Mouse (Mus musculus): ENCODE measurements around the gene Mrln.
"Not testable (repeated sequence)": the region's sequence is repeated elsewhere in the genome, so short reads cannot be mapped to it uniquely, and the experiment has no call there.

The Mrln gene

DNA sequence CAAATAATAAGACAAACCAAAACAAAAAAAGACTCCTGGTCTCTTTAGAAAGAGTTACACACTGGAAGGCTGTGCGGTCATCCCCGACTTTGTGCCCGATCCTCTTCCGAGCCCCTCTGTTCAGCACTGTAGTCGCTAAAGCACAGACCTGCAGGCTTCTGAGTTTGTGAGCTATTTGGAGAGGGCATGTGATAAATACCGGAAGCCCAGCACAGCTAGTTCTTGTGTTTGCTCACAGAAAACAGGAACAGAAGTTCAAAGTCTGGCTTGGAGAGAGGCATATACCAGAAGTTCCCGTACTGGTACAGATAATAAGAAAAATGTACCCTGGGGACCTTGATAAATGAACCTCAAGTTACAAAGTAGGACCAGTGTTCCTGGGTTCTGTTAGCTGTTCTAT, 9.2 kb upstream of the Mrln start:
- no peak for DNase-seq (ENCODE audit: low spot score in 2 of 2)

DNA sequence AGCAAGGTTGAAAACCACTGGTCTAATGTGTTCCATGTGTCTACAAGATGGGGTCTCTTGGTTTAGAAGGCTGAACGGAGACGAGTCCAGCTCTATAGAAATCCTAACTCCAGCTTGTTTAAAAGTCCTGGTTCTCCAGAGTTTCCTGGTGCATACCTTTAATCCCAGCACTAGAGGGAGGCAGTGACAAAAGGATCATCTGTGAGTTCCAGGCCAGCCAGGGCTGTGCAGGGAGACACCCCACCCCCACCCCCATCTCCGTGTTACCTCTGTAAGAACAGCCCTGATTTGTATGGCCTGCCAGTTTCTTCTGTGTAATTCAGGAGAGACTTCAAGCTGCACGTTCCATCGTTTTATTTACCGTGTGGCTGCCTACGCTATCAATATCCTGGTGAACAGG, 8.7 kb upstream of the Mrln start:
- no peak for DNase-seq (ENCODE audit: low spot score in 2 of 2)

DNA sequence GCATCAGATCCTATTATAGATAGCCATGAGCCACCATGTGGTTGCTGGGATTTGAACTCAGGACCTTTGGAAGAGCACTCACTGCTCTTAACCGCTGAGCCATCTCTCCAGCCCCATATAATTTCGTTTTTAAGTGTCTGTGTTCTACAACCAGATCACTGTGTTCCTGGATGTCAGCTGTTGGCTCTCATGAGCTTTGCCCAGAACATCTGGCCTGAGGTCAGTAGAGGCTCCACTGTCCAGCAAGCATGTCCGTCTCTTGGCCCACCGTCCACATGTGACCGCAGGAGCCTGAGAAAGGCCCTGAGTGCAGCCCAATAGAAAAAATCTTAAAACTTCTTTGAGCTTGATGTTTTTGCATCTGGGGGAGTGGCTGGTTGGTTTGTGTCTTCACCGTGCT, 7.8 kb upstream of the Mrln start:
- no peak for DNase-seq (ENCODE audit: low spot score in 2 of 2)

DNA sequence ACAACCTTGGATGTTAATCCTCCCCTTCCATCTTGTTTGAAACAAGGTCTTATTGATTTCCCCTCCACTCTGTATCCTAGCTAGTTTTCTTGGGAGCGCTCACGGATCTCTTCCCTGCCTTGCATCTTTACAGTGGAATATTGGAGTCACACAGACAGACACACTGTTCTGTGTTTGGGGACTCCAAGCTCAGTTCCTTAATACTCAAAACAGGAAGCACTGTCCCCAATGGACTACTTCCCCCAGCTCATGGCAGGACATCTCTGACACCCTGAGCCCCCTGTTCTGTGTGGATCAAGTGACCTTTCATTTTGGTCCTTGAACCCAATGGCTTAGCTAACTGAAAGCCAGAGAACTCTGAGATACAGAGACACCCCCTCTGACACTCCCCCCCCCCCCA, 6.9 kb upstream of the Mrln start:
- DNase-seq (ENCODE audit: low spot score in 2 of 2), result no peak

DNA sequence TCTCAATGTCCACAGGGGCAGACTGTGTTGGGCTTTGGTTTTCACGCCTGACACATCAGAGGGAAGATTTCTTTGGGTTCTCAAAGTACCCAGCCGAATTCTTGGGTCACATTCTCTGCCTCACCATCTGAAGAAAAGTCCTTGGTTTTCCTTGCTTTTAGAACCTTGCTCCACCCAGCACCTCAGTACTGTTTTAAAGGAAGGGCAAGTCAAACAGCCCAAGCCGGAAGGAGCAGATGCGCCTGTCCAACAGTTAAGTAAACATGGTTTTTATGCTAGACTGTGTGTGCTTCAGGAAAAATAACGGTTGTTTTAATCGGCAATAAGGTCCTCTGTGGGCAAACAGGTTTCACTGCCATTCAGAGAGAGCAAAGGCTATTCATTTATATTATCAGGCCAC, 6.5 kb upstream of the Mrln start:
- no peak for DNase-seq (ENCODE audit: low spot score in 2 of 2)

DNA sequence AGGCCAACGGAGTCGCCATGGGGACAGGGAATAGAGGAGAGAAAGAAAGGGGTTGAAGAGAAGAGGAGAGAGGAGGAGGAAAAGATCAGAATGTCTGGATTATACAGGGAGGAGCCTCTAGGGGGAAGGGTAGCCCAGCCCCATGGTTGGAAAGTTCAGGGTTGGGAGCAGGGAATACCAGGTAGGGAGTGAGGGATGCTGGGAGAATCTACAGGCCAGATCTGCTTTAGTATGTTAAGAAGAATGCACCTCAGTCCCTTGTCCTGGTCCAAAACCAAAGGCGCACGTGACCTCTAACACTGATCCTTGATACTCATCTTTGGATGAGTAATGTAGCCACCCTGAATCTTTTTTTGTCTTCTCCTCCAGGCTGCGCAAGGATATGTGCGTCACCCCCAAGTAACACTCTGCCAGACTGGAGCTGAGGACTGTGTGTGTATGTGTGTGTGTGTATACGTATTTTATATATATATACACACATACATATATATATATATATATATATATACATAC, 5.5 kb upstream of the Mrln start:
- DNase-seq (ENCODE audit: low spot score in 2 of 2), result no peak

DNA sequence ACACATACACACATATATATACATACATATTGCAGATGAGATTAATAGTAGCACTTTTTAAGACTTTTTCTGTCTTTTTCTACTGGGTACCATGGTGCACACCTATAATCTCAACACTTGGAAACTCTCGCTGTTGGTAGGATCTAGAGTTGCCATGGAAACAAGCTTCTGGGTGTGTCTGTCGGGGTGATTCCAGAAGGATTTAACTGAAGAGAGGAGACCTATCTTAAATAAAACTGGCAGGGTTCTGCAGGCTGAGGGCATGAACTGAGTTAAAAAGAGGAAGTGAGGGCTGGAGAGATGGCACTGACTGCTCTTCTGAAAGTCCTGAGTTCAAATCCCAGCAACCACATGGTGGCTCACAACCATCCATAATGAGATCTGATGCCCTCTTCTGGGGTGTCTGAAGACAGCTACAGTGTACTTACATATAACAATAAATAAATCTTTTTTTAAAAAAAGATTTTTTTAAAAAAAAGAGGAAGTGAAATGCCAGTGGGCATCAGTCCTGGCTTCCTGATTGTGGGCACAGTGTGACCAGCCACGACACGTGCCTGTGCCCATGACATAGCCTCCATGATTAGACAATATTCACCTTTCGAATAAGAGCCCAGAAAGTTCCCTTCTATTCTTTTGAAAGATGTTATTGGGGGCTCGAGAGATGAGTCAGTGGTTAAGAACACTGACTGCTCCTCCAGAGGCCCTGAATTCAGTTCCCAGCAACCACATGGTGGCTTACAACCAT, 4.8 kb upstream of the Mrln start:
- DNase-seq (ENCODE audit: low spot score in 2 of 2), result no peak

DNA sequence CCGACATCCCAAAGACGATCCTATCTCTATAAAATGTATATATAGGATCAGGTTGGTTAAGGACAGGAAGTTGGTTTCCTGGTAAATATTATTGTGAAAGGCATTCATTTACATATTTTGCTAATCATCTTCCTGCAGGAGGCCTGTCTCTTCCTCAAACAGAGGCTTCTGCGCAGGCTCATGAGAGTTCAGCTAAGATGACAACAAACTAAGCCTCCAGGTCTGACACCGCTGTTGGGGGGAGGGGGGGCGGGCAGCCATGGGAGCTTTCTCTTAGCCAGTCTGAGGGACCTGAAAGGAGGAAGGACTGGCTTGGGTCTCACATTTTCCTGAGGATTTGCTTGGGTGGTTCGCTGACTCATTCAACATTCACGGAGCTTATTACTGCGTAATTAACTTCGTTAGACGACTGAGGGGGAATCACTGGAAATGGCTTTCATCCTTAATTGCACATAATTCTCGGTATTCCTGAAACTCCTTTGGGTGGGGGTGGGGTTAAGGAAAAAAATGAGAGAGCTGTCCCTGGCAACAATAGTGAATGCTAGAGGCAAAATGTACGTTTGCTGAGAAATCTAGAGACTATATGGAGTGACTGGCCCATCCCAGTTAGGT, 3.5 kb upstream of the Mrln start:
- DNase-seq (ENCODE audit: low spot score in 2 of 2), result no peak

DNA sequence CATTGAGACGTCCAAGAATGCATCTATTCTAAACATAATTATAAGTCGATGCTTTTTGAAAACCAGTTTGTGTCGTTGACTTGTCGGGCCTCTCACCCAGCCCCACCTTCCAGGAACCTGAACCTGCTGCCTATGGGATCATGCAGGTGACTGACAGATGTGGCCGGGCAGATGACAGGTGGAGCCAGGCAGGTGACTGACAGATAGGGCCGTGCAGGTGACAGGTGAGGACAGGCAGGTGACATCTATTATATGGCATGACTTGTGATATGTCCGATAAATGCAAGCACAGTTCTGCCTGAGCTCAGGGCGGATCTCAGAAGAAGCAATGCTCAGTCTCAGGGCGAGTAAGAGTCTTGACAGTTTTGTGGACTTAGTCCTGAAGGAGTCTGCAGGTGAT, 6.8 kb downstream of the Mrln start:
- no peak for DNase-seq (ENCODE audit: low spot score in 2 of 2)

DNA sequence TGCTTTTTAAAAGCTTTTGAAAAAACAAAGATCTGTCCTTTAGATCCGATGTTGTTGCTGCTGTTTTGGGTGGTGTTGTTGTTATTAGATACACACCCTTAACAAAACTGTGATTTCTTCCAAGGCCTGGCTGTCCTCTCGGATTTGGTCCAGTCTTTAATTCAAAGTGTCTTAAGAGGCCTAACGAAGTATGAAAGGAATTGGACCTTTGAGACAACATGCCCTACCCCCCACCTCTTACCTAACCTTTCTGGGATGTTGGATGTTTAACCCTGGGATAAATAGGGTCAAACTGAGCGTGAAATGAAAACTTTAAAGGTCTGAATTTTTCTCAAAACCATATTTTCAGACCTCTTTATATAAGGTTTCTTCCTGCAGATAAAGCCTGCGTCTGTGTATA, 16.5 kb downstream of the Mrln start:
- no peak for DNase-seq (ENCODE audit: low spot score in 2 of 2)

DNA sequence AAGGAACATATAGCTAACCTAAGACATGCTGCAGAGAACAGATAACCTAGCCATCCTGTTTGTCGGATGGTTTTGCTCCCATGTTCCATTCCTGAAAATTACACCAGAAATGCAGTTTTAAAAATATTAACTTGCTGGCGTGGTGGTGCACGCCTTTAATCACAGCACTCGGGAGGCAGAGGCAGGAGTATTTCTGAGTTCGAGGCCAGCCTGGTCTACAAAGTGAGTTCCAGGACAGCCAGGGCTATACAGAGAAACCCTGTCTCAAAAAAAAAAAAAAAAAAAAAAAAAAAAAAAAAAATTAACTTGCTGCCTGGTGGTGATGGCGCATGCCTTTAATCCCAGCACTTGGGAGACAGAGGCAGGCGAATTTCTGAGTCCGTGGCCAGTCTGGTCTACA, 17.8 kb downstream of the Mrln start:
- not testable (repeated sequence) for DNase-seq (ENCODE audit: low spot score in 2 of 2)

DNA sequence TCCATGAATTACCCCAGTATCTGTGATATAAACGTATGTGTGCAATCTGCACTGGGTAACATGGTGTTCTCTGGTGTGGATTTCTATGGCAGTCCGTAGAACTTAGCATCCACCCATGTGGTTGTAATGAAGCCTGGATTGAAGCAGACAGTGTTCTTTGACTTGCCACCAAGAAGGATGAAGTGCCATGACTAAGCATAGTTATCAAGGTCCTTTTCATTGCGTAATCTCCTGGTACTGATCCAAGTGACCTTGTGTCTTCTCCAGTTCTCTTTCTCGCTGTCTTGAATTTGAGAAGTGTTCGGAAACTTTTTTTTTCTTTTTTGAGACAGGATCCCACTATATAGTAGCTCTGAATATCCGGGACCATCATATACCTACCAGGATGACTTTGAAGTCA, 20.1 kb downstream of the Mrln start:
- no peak for DNase-seq (ENCODE audit: low spot score in 2 of 2)

DNA sequence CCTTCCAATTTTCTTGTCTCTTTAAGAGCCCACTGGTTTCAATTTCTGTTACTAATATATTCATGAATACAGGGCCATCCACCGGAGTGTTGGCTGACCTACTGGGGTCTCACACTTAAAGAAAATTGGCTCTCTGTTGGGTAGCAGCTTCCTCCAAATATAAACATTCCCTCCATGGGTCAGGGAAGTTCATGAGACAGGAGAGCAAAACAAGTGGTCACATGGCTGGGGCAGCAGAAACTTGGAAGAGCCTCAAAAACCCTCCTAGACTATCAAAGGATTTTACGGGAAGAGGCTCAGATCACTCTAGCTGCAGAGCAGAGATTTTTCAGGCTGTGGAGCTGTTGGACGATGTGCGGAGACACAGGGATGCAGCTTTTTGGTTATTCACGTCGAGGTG, 21.3 kb downstream of the Mrln start:
- no peak for DNase-seq (ENCODE audit: low spot score in 2 of 2)

DNA sequence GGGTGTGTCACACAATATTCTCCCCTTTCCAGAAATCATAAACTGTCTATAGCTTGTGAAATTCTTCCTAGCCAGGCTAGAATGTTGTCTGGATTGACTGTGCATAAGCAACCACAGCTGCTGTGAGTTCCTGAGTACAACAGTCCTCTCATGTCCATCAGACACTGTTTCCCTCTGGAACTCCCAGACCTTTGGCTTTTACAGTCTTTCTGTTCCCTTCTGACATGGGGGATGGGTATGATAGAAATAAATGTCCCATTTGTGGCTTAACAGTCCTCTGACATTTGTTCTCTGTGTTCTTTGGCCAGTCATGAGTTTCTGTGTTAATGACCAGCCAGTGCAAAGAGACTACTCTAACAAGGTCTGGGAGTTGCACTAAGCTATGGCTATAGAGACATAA, 22.1 kb downstream of the Mrln start:
- DNase-seq (ENCODE audit: low spot score in 2 of 2), result no peak

DNA sequence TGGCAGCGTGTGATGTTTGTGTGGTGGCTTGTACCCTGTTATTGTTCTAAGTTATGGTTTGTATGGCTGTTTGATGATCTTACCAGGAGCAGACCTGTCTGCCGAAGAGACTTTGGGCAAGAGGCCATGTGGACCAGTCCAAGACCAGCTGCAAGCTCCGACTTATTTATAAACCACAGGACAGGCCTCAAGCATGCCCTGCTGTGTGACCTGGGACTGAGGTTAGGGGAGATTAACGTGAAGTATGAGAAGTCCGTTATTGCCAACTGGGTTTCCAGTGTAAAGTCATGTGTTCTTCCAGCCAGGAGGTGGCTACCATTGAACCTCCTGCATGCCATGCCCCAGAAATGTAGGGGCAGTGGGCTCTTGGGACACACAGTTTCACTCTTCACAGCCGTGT, 25.9 kb downstream of the Mrln start:
- no peak for DNase-seq (ENCODE audit: low spot score in 2 of 2)

DNA sequence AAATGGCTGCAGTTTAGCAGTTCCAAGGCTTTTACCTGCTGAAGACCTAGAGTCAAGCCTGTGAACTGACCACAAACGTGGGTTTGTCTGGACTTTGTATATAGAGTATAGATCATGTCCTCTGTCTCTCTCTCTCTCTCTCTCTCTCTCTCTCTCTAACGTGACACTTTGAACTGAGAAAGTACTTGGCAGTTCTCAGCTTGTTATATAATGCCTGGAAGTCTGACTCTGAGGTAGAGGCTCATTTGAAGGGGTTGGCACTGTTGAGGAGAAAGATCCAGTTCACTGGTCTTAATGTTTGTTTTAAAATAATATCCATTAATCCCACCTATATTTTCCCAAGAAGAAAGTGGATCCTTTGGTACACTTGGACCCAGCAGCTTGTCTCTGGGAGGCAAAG, 33.5 kb downstream of the Mrln start:
- no peak for DNase-seq (ENCODE audit: low spot score in 2 of 2)

DNA sequence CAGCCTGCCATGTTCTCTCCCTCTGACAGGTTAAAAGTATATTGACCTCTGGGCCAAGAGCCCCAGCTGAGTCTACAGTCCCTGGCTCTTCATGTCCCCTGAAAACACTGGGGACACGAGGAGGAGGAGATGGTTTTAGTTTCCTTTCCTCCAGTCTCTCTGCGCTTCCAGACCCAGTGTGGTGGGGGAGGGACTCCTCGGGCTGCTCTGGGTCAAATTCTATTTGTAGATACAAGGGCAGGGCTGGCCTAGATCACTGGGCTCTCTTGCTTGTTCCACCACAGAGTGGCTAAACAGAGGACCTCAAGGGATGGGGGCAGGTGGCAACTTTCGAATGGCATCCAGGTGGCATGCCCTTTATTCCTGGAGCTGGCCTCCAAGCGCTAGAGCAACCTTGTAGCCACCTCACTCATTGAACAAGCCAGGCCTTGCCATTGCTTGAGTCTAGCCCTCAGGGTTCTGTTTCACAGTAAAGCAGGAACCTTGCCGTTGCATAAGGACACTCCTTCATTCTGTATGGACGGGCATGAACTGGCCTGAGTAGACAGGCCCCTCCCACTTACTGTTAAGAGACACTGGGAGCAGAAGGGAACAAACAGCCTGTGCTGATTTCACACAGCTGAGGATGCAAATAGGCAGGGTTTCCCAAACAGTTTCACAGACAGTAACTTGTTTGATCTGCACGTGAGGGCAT, 38.4 kb downstream of the Mrln start:
- no peak for DNase-seq (ENCODE audit: low spot score in 2 of 2)

DNA sequence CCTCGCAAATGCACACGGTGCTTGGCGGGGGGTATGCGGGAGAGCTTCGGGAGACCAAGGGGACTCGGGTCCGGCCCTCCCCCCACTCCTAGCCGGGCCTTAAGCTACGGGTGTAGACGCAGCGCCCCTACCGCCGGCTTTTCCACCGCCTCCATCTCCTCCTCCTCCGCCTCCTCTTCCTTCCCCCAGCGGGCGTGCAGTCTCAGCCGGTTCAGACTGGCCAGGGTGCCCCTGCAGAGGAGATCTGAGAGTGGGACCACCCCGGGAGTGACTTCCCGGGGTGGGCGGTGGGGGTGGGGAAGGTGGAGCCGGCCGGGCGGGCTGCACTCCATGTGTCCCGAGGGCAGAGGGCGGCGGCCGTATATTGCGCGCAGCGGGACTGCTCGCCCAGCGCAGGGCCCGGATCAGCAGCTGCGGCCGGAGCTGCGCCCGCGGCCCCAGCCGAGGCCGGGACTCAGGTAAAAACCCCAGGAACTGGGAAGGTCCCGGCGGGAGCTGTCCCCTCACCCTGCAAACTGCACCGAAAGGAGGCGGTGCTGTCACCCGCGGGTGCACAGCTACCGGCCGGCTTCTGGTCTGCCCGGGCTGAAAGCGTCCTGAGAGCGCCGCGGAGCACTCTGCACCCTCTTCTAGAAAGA, 40.6 kb downstream of the Mrln start, which contains the start of gene Slc16a9:
Gene Slc16a9, plus strand, starts transcription at position 180 of the 638 bp plus-strand sequence.
- DNase-seq (ENCODE audit: low spot score in 2 of 2), result no peak

DNA sequence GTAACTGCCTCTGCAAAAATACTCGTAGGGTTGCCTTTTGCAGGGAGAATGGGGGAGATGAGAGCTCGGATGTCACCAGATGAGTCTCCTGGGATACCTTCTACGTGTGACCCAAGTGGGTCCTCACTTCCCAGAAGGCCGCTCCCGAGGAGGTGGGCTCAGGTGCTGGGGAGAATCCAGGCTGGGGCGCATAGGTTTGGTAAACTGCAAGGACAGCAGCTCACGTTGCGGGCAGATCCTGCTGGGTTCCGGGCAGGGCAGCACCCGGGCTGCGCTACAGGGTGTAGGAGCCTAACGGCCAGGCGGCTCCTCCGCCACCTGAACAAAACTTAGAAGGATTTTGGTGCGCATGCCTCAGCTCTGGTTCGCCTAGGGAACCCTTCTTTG, 41.1 kb downstream of the Mrln start:
- DNase-seq (ENCODE audit: low spot score in 2 of 2), result no peak

DNA sequence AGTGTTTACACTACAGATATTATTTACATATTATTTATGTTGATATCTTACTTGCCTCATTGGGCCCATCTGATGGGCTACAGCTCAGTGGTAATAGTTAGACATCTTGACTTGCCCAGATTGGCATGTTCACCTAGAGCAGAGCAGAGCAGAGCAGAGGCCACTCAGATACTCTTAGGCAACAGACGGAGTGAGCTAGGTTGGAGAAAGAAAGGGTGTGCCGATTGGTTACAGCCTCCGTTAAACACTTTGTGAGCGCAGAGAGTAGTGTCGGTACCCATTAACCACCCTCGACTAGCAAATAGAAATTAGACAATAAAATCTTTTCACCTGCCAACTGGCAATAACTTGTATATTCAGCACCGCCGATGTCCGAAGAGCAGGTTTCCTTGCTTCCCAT, 41.6 kb downstream of the Mrln start:
- no peak for DNase-seq (ENCODE audit: low spot score in 2 of 2)

DNA sequence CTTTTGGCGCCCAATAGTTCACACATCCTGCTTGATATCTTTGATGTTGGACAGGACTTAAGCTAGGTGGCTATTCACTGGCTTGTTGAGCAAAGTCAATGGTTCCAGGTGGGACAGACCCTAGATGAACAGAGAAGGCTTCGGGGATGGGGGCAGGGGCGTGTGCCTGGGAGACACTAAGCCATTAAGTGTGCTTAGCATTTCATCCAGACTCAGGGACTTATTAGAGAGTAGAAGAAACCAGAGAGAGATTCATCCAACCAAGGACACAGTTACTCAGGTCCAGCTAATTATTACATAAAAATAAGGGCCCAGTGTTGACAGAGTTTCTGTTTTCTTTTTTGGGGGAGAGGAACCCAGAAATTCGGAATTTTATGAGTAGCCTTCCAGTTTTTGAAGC, 45.9 kb downstream of the Mrln start:
- no peak for DNase-seq (ENCODE audit: low spot score in 2 of 2)

DNA sequence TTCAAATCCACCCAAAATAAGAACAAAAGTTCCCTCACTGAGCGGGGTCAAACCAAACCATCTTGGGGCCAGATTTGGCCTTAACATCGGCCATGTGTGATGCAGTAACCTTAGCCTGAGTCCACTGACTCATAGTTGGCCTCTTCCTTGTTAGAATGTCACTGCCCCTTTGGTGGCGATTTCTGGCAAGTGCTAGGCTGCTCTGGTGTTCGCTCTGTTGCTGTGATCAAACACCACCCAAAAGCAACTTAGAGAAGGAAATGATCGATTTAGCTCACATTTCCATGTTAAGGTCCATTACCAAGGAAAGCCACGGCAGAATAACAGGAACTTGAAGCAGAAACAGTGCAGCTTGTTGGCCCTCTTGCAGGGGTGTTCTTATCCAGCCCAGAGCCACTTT, 46.3 kb downstream of the Mrln start:
- no peak for DNase-seq (ENCODE audit: low spot score in 2 of 2)

DNA sequence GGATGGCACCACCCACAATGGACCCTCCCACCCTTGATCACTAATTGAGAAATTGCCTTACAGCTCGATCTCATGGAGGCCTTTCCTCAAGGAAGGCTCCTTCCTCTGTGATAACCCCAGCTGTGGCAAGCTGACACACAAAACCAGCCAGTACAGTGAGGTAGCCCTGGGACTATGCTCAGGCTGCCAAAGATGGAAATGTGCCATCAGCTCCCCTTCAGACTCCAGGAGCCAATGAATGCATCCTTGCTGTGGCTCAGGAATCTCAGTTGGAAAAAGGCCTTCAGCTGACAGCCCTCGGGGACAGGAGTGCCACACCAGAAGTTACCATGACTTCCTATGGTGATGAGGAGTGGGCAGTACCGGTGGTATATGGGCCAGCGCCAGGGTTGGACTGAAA, 50.2 kb downstream of the Mrln start:
- DNase-seq (ENCODE audit: low spot score in 2 of 2), result no peak
